Mouse (Mus musculus) right cerebral cortex, postnatal 36 days (tissue): Measurements from ENCODE around the gene Fam83g.
A peak's percentile ranks its signal among the peaks of the same experiment; 100 is the strongest.

Source experiments
- DNase-seq, 2 experiments: peaks; one replicate each; pipeline ENCODE4 v3.0.0; 2022; ENCODE audit warnings: low spot score in 2 of 2, mixed read lengths in 1 of 2

Gene Fam83g

GRCm38 (mm10) chr11:61715130-61715529 lies 31.2 kb downstream of the Fam83g start:
- DNase-seq = no peak

GRCm38 (mm10) chr11:61717990-61718389 lies 34.1 kb downstream of the Fam83g start:
- no peak for DNase-seq

- DNase-seq = no peak
Measured at GRCm38 (mm10) chr11:61719387-61719786, 35.5 kb downstream of the Fam83g start.

GRCm38 (mm10) chr11:61719826-61720225 lies 35.9 kb downstream of the Fam83g start:
- DNase-seq = no peak

- DNase-seq = no peak
Measured at GRCm38 (mm10) chr11:61720636-61721035, 36.7 kb downstream of the Fam83g start, which contains the start of gene Slc5a10. Slc5a10 (minus strand) TSS chr11:61720826.

- DNase-seq = no peak
Measured at GRCm38 (mm10) chr11:61722077-61722476, 38.2 kb downstream of the Fam83g start.

- DNase-seq = no peak
Measured at GRCm38 (mm10) chr11:61728037-61728436, 44.1 kb downstream of the Fam83g start.

GRCm38 (mm10) chr11:61732672-61733071 lies 48.8 kb downstream of the Fam83g start:
- DNase-seq = no peak

GRCm38 (mm10) chr11:61737290-61737689 lies 53.4 kb downstream of the Fam83g start:
- no peak for DNase-seq

GRCm38 (mm10) chr11:61740500-61740899 lies 56.6 kb downstream of the Fam83g start:
- DNase-seq = no peak

GRCm38 (mm10) chr11:61743768-61744167 lies 59.9 kb downstream of the Fam83g start:
- peak in 1 of 2 experiments; percentile 16 for DNase-seq

GRCm38 (mm10) chr11:61744460-61744859 lies 60.6 kb downstream of the Fam83g start:
- DNase-seq = no peak

- no peak for DNase-seq
Measured at GRCm38 (mm10) chr11:61745781-61746180, 61.9 kb downstream of the Fam83g start.

GRCm38 (mm10) chr11:61747161-61747560 lies 63.3 kb downstream of the Fam83g start:
- no peak for DNase-seq

GRCm38 (mm10) chr11:61751612-61752011 lies 67.7 kb downstream of the Fam83g start:
- no peak for DNase-seq

GRCm38 (mm10) chr11:61757151-61757550 lies 73.3 kb downstream of the Fam83g start:
- DNase-seq = no peak
